Mouse (Mus musculus): ENCODE results near the gene Csad.
A peak's percentile ranks its signal among the peaks of the same experiment; 100 is the strongest.
"Not testable (repeated sequence)": the region's sequence is repeated elsewhere in the genome, so short reads cannot be mapped to it uniquely, and the experiment has no call there.

The Csad gene

DNA sequence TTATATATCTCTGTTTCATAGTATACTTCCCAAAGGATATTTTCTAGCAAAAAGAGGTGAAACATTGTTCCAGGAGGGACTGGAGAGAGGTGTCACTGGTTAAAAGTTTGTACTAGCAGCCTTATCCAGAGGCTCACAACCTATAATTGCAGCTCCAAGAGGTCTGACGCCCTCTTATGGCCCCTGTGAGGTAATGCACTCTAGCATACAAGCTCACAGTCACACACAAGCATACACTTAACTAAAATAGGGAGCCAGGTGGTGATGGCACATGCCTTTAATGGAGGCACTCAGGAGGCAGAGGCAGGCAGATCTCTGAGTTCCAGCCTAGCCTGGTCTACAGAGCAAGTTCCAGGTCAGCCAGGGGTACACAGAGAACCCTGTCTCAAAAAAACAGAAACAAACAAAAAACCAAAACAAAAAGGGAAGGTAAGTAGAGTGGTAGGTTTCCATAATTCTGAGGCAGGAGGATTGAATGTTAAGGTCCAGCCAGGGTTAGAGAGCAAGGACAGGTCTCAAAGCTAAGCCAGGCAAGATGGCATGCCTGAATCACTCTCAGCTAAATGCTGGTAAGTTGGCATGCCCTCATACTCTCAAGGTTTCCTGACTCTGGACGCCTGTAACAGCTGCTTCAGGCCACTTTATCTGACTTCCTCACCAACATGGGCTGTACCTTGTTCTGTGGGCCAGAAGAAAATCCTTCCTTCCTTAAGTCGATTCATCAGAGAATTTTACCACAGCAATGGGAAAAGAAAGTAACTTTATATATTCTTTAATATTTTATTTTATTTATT is 40.4 kb downstream of the Csad start:
- DNase-seq (ENCODE audit: inconsistent ontology term) = no peak

DNA sequence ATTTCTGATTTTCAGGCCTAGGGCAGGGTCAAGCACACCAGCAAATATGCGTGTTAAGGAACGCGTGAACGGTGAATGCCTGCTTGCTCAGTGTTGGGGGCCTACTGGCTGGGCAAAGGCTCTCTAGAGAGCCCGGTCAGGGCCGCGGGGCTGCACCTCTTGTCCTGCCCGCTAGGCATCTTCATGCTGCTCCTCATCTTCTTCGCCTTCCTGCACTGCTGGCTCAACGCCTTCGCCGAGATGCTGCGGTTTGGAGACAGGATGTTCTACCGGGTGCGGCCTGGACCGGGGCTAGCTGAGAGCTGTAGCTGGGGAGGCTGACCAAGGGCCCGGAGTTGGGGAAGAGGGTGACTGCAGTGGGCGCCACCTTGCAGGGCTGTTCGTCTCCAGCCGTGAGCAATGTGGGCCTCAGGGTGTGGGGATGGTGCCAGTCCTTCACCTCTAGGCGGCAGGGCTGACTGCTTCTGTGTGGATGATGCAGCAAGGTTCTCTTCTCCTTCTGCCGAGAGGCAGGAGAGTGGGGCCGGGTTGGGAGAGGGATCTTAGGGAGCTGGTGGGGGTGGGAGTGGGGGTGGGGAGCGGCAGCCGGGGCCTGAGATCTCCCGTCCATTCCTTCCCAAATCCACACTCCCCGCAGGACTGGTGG is 44.0 kb downstream of the Csad start:
- no peak for DNase-seq (ENCODE audit: inconsistent ontology term)

DNA sequence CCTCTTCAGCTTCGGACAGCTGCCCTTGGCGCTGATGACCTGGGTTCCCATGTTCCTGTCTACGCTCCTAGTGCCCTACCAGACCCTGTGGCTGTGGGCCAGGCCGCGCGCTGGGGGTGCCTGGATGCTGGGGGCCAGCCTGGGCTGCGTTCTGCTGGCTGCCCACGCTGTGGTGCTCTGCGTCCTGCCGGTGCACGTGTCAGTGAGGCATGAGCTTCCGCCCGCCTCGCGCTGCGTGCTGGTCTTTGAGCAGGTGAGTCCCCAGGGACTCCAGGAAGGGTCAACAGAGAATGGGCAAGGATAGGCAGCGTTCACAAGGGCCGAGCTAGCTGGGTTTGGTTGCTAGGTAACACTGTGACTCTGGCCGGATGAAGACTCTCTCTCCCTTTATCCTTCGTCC is 47.7 kb downstream of the Csad start:
- DNase-seq (ENCODE audit: inconsistent ontology term) = no peak

DNA sequence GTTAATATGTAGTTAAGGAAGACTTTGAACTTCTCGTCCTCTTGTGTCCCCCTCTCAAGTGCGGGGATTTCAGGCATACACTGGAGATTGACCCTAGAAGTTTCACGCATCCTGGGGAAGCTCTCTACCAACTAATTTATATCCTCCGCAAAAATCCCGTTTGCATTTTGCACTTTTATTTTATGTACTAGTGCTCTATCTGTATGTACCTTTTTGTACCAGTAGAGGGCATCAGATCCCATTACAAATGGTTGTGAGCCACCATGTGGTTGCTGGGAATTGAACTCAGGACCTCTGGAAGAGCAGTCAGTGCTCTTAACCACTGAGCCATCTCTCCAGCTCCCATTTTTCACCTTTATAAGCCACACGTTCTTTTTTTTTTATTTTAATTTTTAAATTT is 49.5 kb downstream of the Csad start:
- not testable (repeated sequence) for DNase-seq (ENCODE audit: inconsistent ontology term)

DNA sequence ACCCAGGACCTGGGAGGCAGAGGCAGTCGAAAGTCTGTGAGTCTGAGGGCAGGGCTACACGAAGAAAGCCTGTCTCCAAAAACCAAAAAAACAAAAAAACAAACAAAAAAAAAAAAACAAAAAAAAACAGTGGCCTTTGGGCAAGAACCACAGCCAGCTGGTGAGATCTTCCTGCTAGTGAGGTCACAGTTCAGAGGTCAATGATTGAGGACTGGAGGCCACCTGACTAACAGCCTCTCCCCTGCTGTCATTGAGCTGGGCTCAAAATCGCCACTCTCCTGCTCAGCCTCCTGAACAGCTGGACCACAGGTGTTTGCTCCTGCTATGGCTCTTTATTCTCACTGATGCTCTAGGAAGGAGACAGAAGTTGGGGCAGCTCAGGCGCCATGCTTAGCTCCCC is 51.9 kb downstream of the Csad start:
- no peak for DNase-seq (ENCODE audit: inconsistent ontology term)

DNA sequence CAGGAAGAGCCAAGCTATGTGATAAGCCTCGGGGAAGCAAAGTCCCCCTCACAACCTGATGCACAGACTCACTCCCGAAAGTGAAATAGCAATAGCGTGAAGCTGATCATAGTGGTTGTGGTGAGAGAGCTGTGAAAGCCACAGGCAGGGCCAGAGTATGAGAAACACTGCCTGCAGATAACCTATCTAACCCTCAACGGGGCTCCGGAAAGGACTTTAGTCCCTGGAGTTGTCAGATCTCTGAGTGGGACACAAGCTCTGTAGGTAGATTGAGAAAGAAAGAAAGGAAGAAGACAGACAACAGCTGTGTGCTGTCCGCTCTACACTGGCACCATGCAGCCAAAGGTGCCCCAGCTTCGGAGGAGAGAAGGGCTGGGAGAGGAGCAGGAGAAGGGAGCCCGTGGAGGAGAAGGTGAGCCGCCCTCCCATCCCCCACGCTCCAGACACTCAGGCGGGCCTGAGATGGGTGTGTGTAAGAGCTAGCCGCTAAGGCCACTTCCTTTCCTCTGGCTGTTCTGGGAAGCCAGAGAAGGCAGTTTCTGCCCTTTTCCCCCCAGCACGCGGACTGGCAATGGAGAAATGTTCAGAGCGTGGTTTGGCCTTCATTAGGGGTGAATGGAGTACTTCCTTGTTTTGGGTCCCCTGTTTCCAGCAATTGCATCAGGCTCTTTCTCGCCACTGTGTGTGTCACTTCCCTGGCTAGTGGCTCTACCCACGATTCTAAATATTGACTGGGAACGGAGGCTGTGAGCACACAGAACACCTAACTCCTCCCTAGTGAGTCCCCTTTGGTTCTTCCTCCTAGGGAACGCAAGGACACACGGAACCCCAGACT is 54.0 kb downstream of the Csad start, which contains the start of gene Soat2:
Gene Soat2 (plus strand): TSS at position 226 of the 835 bp plus-strand sequence.
- no peak for DNase-seq (ENCODE audit: inconsistent ontology term)

GRCm38 (mm10) chr15:102149561-102149960 is 55.0 kb downstream of the Csad start:
- DNase-seq (ENCODE audit: inconsistent ontology term) = no peak

DNA sequence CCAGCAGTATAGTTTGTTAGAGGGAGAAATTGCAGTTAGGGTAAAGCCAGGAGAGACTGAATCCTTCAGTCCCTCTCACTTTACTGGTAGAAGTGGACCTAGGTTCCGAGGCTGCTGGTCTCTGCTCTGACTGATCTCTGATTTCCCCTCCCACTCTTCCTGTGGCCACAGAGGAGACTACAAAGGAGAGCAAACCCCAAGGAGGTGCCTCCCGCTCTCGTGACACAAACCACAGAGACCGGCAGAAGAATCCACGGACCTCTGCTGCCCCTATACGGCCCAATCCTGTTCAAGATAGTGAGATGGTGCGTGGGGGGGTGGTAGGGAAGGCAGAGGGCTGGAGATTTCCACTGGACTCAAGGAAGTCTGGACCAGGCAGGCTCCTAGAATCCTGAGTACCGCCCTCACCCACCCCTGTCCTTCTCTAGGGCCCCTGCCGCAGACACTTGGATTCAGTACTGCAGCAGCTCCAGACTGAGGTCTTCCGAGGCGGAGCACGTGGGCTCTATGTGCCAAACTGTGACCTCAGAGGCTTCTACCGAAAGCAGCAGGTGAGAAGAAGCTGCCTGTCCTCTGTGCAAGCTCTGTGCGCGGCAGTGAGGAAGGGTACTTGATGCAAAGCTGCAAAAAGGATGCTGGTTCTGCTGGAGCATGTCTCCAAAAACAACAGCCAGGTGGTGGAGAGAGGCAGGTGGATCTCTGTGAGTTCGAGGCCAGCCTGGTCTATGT is 56.7 kb downstream of the Csad start:
- no peak for DNase-seq (ENCODE audit: inconsistent ontology term)

DNA sequence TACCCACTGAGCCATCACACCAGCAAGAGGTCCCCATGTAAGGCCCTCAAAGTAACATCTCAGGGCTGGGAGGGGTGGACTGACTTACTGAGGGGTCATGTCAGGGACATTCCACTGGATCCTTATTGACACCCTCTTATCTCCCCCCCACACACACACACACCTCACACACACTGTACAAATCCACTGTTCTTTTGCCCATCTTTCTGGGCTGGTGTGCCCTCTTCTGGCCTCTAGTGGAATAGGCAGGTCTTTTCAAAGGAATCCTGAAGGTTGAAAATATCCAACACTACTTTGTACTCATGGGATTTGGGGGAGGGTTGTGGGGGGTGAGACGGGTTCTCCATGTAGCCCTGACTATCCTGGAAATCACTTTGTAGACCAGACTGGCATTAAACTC is 57.6 kb downstream of the Csad start:
- peak; percentile 38 for DNase-seq (ENCODE audit: inconsistent ontology term)

DNA sequence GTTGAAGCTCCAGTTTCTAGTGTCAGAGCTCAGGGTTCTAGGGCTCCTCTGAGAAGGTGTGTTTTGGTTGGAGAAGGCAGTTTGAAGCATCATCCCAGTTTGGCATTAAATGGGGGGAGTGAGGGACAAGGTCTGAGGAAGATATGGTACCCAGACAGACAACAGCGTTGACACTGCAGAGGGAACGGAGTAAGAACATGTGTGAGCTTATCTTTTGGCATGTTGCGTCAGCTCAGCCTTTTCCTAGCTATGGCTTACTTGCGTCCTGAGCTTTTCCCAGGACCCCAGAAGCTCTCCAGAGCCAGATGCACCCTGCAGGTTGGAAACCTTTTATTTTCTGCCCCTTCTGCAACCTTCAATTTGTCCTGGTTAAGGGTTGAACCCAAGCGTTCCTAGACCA is 58.4 kb downstream of the Csad start:
- no peak for DNase-seq (ENCODE audit: inconsistent ontology term)

GRCm38 (mm10) chr15:102145330-102145729 is 59.2 kb downstream of the Csad start:
- peak; percentile 80 for DNase-seq (ENCODE audit: inconsistent ontology term)

- no peak for DNase-seq (ENCODE audit: inconsistent ontology term)
Measured at GRCm38 (mm10) chr15:102144726-102145125, 59.8 kb downstream of the Csad start.

DNA sequence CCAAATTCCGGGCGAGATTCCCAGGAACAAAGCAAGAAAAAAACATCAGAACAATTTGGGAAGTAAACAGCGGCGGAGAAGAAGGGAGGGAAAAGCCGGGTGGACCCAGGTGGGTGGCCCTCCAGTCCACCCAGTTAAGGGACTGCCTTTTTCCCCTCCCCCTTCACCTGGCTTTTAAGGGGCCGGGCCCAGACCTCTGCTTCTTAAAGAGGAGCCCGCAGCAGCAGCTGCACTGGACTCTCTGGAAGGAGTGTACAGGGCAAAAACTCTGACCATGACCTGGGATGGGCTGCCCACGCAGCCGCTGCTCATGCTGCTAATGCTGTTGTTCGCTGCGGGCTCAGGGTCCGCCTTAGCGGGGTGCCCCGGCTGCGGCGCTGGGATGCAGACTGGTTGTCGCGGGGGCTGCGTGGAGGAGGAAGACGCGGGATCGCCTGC is 60.2 kb downstream of the Csad start, which contains the start of gene Igfbp6:
Gene Igfbp6 (plus strand): TSS at position 89 of the 438 bp plus-strand sequence.
- no peak for DNase-seq (ENCODE audit: inconsistent ontology term)

DNA sequence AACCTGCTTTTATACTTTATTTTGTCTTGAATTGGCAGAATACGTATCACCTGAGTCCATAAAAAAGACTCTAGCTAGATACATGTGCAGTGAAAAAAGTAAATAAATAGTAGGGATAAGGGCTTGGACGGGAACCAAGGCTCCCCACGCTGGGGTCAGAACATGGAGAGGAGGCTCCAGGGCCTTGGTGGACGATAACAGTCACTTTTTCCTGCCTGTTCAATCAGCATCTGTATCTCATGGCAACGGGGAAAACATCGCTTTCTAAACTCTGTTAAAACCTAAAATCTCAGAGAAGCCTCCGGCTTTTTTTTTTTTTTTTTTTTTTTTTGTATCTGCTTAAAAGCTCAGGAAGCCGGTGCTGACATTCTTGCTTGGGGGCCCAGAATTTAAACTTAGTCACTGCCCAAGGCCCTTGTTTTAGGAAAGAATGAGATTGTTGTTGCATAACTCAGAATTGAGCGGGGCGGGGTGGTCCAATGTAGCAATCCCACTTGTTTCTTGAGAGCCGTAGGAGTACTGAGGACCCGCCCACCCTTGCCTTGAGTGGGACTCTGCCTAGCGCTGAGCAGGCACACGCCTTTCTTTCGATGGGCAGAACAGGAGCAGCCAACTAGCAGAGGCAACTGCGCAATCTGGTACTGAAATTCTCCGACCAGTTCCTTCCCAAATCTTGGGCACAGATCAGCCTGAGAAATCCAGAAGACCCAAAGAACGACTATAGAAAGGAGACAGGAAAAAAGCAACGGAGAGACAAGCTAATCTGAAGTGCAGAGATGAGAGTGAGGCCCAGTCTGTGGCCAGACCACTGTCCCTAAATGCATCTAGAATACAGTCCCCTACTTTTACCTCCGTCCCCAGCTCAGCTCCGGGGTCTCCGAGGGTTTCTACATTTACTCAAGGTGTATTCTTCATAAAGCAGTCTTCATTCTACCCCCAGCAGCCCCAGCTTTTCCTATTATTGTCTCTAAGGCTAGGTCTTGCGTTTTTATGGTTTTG is 61.3 kb downstream of the Csad start:
- DNase-seq (ENCODE audit: inconsistent ontology term) = peak; percentile 58

DNA sequence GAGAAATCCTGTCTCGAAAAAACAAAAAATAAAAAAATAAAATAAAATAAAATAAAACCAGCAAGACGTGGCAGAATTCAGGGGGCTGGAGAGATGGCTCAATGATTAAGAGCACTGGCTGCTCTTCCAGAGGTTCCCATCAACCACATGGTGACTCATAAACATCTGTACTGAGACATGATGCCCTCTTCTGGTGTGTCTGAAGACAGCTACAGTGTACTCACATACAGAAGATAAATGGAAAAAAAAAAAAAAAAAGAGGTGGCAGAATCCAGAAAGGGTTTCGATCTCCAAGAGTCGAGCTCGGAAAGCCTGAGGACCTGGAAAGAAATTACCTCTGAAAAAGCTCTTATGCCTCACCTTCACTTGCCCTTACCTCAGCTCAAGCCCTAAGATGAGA is 63.4 kb downstream of the Csad start:
- no peak for DNase-seq (ENCODE audit: inconsistent ontology term)

- peak; percentile 99 for DNase-seq (ENCODE audit: inconsistent ontology term)
Measured at GRCm38 (mm10) chr15:102136129-102136758, 68.3 kb downstream of the Csad start, which contains the start of gene Spryd3. Spryd3 (minus strand) TSS chr15:102136234.

- no peak for DNase-seq (ENCODE audit: inconsistent ontology term)
Measured at GRCm38 (mm10) chr15:102135522-102136128, 68.9 kb downstream of the Csad start.

DNA sequence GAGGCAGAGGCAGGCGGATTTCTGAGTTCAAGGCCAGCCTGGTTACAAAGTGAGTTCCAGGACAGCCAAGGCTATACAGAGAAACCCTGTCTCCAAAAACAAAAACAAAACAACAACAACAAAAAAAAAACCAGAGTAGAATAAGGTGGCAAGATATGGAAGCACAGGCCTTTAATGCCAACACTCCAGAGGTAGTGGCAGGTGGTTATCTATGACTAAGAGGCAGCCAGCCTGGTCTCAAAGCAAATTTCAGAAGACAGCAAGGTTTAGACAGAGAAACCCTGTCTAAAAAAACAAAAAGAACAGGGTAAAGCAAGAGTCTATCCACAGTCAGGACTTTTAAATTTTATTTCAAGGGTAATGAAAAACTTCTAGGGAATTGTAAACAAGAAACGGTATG is 69.8 kb downstream of the Csad start:
- DNase-seq (ENCODE audit: inconsistent ontology term) = no peak

GRCm38 (mm10) chr15:102133314-102133713 is 71.2 kb downstream of the Csad start:
- no peak for DNase-seq (ENCODE audit: inconsistent ontology term)

Data from Muller cell, postnatal 12 days (primary cell).